Mouse (Mus musculus) CH12.LX (cell line): ENCODE measurements around the gene Rbm25. TPM values are rescaled to one million over a fixed set of nuclear protein-coding genes. Genes with fewer than 3 reads are reported as not detected.
A peak's percentile ranks its signal among the peaks of the same experiment; 100 is the strongest.

Source experiments
- DNase-seq: peaks from one replicate; pipeline ENCODE4 v3.0.0-alpha.2; 2013; ENCODE audit errors: extremely low read depth
- H3K27ac ChIP-seq: 2 replicates; pipeline ENCODE4 v1.5.1; 2012; ENCODE audit warnings: low read depth, mild to moderate bottlenecking, control low read depth, moderate library complexity; ENCODE audit not compliant: insufficient read depth
- H3K27me3 ChIP-seq: replicated peaks from 2 replicates; pipeline ENCODE3; 2012; ENCODE audit warnings: inconsistent platforms
- H3K36me3 ChIP-seq, 2 experiments: replicated peaks in 1 of 2; 2 replicates each; pipeline versions ENCODE3 to v1.6.1; 2012; ENCODE audit warnings: inconsistent platforms in 1 of 2, low read length in 1 of 2, mild to moderate bottlenecking in 1 of 2, mixed read lengths in 1 of 2, moderate library complexity in 1 of 2; ENCODE audit not compliant: control insufficient read depth in 1 of 2, insufficient read depth in 1 of 2
- H3K4me1 ChIP-seq, 2 experiments: 2 replicates each; pipeline ENCODE4 v1.6.1; 2012; ENCODE audit warnings: inconsistent platforms in 1 of 2, moderate library complexity in 1 of 2; ENCODE audit not compliant: insufficient read depth in 2 of 2, control insufficient read depth in 1 of 2
- H3K4me2 ChIP-seq: 2 replicates; pipeline ENCODE4 v1.6.1; 2012; ENCODE audit warnings: low read depth, mild to moderate bottlenecking, control low read depth; ENCODE audit not compliant: poor library complexity, insufficient read depth, severe bottlenecking
- H3K4me3 ChIP-seq, 3 experiments: fragments of 150-350 bp in 1 of 3; sonication (generic) in 1 of 3; replicated peaks in 1 of 3; 2 replicates each; pipeline versions ENCODE3 to v1.5.1; 2011 to 2012; ENCODE audit warnings: low read depth in 2 of 3, low read length in 2 of 3, mild to moderate bottlenecking in 2 of 3, moderate library complexity in 2 of 3, control low read depth in 1 of 3, improper control_type of control experiment in 1 of 3, inconsistent platforms in 1 of 3, mixed read lengths in 1 of 3; ENCODE audit not compliant: poor library complexity in 1 of 3
- H3K79me2 ChIP-seq: replicated peaks from 2 replicates; pipeline ENCODE4 v1.6.1; 2012; ENCODE audit warnings: mild to moderate bottlenecking, moderate library complexity; ENCODE audit not compliant: control insufficient read depth, poor library complexity, insufficient read depth, severe bottlenecking; ENCODE audit errors: extremely low read depth
- H3K9ac ChIP-seq: 2 replicates; pipeline ENCODE4 v1.6.1; 2012; ENCODE audit warnings: low read depth, mild to moderate bottlenecking, control low read depth, moderate library complexity; ENCODE audit not compliant: insufficient read depth
- H3K9me3 ChIP-seq: replicated peaks from 2 replicates; pipeline ENCODE3; 2012; ENCODE audit warnings: low read length, inconsistent platforms, mixed read lengths
- BHLHE40 ChIP-seq: IDR thresholded peaks from 2 replicates; pipeline ENCODE4 v1.6.1; 2011; ENCODE audit warnings: mild to moderate bottlenecking, low read depth, low read length, improper control_type of control experiment
- CHD1 ChIP-seq: IDR thresholded peaks from 2 replicates; pipeline ENCODE4 v1.6.1; 2012; ENCODE audit warnings: low read depth, low read length, improper control_type of control experiment, inconsistent platforms
- CHD2 ChIP-seq: IDR thresholded peaks from 2 replicates; pipeline ENCODE4 v1.6.1; 2011; ENCODE audit warnings: low read length, improper control_type of control experiment
- E2F4 ChIP-seq: IDR thresholded peaks from 2 replicates; pipeline ENCODE4 v1.6.1; 2011; ENCODE audit warnings: low read depth, low read length, improper control_type of control experiment; ENCODE audit not compliant: insufficient replicate concordance
- HCFC1 ChIP-seq: IDR thresholded peaks from 2 replicates; pipeline ENCODE4 v1.6.1; 2012; ENCODE audit warnings: low read depth, mild to moderate bottlenecking, inconsistent platforms, low read length, improper control_type of control experiment
- JUN ChIP-seq: IDR thresholded peaks from 2 replicates; pipeline ENCODE4 v1.6.1; 2011; ENCODE audit warnings: low read depth, mild to moderate bottlenecking, low read length, improper control_type of control experiment, moderate library complexity; ENCODE audit not compliant: insufficient read depth
- MAFK ChIP-seq: IDR thresholded peaks from 2 replicates; pipeline ENCODE4 v1.6.1; 2011; ENCODE audit warnings: low read length, improper control_type of control experiment; ENCODE audit not compliant: insufficient replicate concordance
- MYC ChIP-seq: IDR thresholded peaks from 2 replicates; pipeline ENCODE4 v1.6.1; 2011; ENCODE audit warnings: low read depth, mild to moderate bottlenecking, improper control_type of control experiment, low read length
- NELFE ChIP-seq: IDR thresholded peaks from 2 replicates; pipeline ENCODE4 v1.6.1; 2011; ENCODE audit warnings: low read depth, low read length, improper control_type of control experiment
- POLR2A ChIP-seq: IDR thresholded peaks from 2 replicates; pipeline ENCODE4 v1.6.1; 2011; ENCODE audit warnings: low read depth, mild to moderate bottlenecking, improper control_type of control experiment, low read length
- RAD21 ChIP-seq: IDR thresholded peaks from 2 replicates; pipeline ENCODE4 v1.6.1; 2011; ENCODE audit warnings: low read depth, mild to moderate bottlenecking, low read length, improper control_type of control experiment, moderate library complexity
- SIN3A ChIP-seq: IDR thresholded peaks from 2 replicates; pipeline ENCODE4 v1.6.1; 2012; ENCODE audit warnings: low read length, improper control_type of control experiment, inconsistent platforms
- SMC3 ChIP-seq: IDR thresholded peaks from 2 replicates; pipeline ENCODE4 v1.6.1; 2011; ENCODE audit warnings: low read depth, low read length, improper control_type of control experiment
- UBTF ChIP-seq: IDR thresholded peaks from 2 replicates; pipeline ENCODE4 v1.6.1; 2012; ENCODE audit warnings: low read depth, mild to moderate bottlenecking, inconsistent platforms, low read length, improper control_type of control experiment, moderate library complexity
- USF2 ChIP-seq: conservative IDR thresholded peaks from 2 replicates; pipeline ENCODE4 v1.6.1; 2011; ENCODE audit warnings: low read depth, low read length, improper control_type of control experiment
- dilution Hi-C: fragments of 300-500 bp; cut with MboI; formaldehyde crosslinking; loops from 2 replicates; pipeline ENCODE4 v1.14.3; 2020; ENCODE audit warnings: low sequenced_read_pairs; ENCODE audit not compliant: extremely low pct_unique_long_range_greater_than_20kb, extremely low pct_ligation_motif_present
- in situ Hi-C: fragments of 300-500 bp; cut with MboI; formaldehyde crosslinking; loops from 3 replicates; pipeline ENCODE4 v1.14.3; 2019; ENCODE audit warnings: low sequenced_read_pairs, low pct_ligation_motif_present, low pct_unique_long_range_greater_than_20kb, mixed read lengths
- polyA plus RNA-seq: library from polyadenylated mRNA; unstranded; fragments of >175 nt; gene quantifications from 2 replicates; pipeline ENCODE4 v1.2.1, GENCODE M21; 2012; ENCODE audit warnings: low read depth; ENCODE audit not compliant: insufficient read length
- total RNA-seq, 2 experiments: library from RNA; depleted of rRNA; stranded (reverse); fragments of 300-350 nt in 1 of 2; fragments of >200 nt in 1 of 2; gene quantifications; 2 replicates each; pipeline ENCODE4 v1.2.3; 2012 to 2014

Gene Rbm25
- total and polyA plus RNA-seq, 3 experiments: 58.6 to 227 (median 97.5) TPM

- dilution Hi-C loops (no loop called here), in situ Hi-C loops (no loop called here)
- Histone ChIP-seq H3K4me2 (no peak overlapping the region), H3K9me3 (no peaks in the 10 kb centered on the region), H3K36me3 (peaks cover 10 to 39% of the 10 kb centered on the region in 2 experiments), H3K4me1 (peaks cover 5 to 27% of the 10 kb centered on the region in 2 experiments; a peak in 3 of 4 replicates), H3K27me3 (no peaks in the 10 kb centered on the region), H3K27ac (no peak overlapping the region), H3K9ac (no peak overlapping the region), H3K79me2 (peaks cover 3% of the 10 kb centered on the region; the same call in 1 of the 2 replicates), H3K4me3 (no peak overlapping the region)
- no peak for TF ChIP-seq E2F4
- no peak for TF ChIP-seq SMC3
- no peak for TF ChIP-seq MYC
- no peak for TF ChIP-seq CHD1
- no peak for TF ChIP-seq USF2
- no peak for TF ChIP-seq NELFE
- no peak for TF ChIP-seq SIN3A
- no peak for DNase-seq
Observed at GRCm38 (mm10) chr12:83594454-83595040, 36.5 kb upstream of the Rbm25 start.

GRCm38 (mm10) chr12:83596191-83596954, 34.7 kb upstream of the Rbm25 start:
- H3K79me2 ChIP-seq: peaks cover 3% of the 10 kb centered on the region; the same call in 1 of the 2 replicates
- H3K27me3 ChIP-seq: no peaks in the 10 kb centered on the region
- H3K36me3 ChIP-seq: peaks cover 6 to 27% of the 10 kb centered on the region in 2 experiments
- no peak overlapping the region for H3K27ac ChIP-seq
- H3K9me3 ChIP-seq: no peaks in the 10 kb centered on the region
- TF ChIP-seq UBTF (no peak), CHD2 (no peak), RAD21 (no peak), BHLHE40 (no peak), POLR2A (no peak), MAFK (no peak), SIN3A (no peak), NELFE (no peak), JUN (no peak), USF2 (no peak), HCFC1 (no peak; the same call in 1 of the 2 replicates)
- TF ChIP-seq, all 38 proteins: peak for 0
- Histone ChIP-seq H3K4me3 (peak overlapping the region; percentile 65 to 94 (median 81)), H3K4me2 (peak overlapping the region; percentile 76), H3K9ac (peak overlapping the region; percentile 87), H3K4me1 (peaks cover 5 to 27% of the 10 kb centered on the region in 2 experiments; a peak in 3 of 4 replicates)
- no peak for DNase-seq
- dilution Hi-C loops (no loop called here), in situ Hi-C loops (no loop called here)
